Mouse (Mus musculus): ENCODE measurements at regions not wholly inside any gene's neighbourhood (a gene's known extent, or its start where the extent isn't known, plus 50 kb on each side); places are given as distances from the start of the nearest gene placed in this dataset.

DNA sequence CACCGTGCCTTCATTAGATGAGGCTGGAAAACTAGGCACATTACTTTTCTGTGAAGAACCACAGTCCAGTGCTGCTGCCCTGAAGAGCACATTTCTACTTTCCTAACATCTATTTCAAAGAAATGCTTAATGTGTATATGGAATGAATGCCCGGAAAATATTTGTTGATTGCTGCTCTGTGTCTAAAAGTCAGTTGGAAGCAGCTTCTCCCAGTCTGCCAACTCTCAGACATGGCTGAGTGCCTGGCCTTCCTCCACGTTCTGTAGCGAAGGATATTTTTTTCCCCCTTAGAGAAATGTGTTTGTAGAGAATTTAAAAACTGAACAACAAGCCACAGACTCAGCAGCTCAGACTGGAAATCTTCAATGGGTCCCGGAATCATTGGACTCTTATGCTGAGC, 576.4 kb upstream of the Arid1b start:
- DNase-seq (ENCODE audit: low spot score), result no peak

DNA sequence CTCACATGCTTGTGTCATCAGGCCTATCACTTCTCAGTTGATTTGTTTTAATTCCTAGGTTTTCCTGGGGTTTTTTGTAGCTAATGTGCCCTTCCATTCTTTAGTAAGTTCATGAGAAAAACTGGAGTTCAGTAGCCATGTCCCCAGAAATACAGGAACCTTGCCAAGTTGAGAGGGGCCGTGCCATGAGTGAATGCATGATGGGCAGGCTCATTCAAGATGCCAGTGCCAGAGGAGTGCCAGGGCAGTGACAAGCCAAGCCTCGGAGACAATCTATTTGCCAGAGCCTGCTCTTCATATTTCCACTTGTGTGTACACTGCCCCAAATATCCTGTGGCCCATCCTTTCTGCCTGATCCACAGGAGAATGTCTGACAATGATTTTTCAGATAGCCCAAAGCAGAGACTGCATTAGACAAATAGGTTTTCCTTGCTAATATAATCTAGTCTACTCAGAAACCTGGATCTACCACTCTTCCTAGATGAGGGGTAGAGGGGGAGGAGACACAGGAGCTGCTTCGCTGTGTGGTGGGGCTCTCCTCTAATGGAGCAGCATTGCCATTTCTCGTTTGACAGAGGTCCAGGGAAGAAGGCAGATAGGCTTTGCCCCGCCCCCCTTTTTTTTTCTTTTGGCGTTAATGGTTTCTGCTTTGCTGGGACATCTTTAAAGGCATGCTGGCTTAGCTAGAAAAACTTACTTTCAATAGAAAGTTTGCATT, 569.5 kb upstream of the Arid1b start:
- no peak for DNase-seq (ENCODE audit: low spot score)

DNA sequence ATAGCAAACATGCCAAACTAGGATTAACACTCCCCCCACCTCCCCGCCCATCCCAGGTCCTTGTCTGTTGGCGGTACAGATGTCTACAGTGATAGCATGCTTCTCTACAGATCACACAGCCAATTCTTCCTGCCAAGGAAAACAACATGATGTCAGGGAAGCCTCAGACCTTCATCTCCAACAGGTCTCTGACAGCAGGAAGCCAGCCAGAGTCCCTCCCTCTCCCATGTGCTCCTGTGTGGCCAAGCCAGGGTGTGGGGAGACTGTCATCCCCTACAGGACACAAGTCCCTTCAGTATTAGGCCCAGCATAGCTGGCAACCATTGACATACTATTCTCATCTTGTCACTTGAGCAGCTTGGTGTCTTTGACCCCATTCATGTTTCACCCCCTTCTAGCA, 568.8 kb upstream of the Arid1b start:
- DNase-seq (ENCODE audit: low spot score), result no peak

DNA sequence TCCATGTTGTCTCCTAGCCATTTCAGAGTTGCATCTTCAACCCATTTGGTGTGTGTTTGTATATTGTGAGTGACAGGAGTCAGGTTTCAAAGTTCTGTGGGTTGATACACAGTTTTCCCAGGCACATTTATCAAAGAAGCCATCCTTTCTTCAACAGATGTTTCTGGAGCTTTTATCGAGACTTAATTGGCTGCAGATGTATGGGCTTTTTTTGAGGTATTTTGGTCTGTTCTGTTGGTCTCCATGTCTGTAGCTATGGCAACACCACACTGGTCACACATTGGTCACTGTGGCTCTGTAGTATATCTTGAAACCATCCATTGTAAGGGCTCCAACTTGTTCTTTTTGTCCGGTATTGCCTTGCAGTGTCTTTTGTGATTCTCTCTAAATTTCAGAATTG, 565.1 kb upstream of the Arid1b start:
- no peak for DNase-seq (ENCODE audit: low spot score)

DNA sequence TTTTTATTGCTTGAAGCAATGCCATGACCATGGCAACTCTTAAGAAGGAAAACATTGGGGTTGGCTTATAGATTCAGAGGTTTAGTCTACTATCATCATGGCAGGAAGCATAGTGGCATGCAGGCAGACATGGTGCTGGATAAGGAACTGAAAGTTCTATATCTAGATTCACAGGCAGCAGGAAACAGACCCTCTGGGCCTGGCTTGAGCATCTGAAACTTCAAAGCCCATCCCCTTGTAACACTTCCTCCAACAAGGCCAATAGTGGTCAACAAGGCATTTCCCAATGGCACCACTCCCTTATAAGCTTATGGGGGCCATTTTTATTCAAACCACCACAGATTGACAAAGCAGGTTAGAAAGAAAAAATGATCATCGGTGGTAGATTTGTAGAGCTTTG, 548.5 kb upstream of the Arid1b start:
- DNase-seq (ENCODE audit: low spot score), result no peak

DNA sequence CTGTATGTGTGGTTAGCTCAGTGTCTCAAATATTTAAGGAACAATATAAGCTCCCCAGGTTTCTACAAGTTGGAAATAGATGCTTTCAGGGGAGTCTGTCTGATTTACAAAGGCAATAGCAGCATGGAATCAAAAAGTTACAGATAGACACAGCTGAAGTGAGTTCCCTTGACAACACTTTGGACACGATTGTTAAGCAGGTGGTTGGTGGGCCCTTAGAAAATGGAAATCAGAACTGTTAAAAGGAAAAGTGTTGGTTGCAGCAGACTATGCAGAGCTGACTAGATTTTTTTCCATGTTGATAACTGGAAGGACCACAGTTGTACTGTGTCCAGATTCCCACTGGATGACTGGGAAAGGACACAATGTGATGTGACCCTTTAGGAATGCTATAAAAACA, 536.6 kb upstream of the Arid1b start:
- DNase-seq (ENCODE audit: low spot score), result no peak

DNA sequence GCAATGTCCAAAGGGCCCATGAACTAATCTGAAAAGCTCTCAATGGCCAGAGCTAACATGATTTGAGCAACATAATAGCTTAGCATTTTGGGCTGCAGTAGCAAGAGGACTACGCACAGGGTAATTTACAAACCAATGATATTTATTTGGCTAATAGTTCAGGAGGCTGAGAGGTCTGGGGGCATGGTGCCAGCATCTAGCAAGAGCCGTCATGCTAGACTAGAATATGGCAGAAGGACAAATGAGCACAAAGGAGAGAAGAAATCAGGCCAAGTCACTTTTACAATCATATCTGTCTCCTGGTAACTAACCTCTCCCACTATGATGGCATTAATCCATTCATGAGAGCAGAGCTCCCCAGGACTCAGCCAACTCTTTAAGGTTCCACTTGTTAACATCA, 532.6 kb upstream of the Arid1b start:
- no peak for DNase-seq (ENCODE audit: low spot score)

DNA sequence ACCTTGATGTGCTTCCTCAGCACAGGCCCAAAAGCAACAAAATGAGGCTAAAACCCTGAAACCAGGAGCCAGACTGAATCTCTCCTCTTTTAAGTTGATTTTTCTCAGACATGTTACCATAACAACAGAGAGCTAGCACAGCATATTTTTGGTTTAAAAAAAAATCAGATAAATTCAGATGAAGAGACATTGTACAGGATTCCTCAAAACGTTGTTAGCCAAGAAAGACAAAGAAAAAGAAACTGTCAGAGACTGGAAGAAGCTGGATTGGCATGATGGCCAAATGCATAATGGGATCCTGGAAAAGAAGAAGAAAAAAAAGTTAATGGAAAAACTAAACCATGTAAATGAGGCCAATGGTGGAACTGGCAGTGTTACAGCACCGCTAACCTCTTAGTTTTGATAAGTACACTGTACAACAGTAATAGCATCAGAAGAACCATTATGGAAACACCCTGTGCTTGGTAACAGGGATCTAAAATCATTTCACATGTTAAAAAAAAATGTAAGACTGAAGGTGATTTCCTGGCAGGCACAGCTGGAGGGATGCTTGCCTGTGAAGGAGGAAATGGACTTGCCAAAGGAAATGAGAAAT, 529.7 kb upstream of the Arid1b start:
- no peak for DNase-seq (ENCODE audit: low spot score)

DNA sequence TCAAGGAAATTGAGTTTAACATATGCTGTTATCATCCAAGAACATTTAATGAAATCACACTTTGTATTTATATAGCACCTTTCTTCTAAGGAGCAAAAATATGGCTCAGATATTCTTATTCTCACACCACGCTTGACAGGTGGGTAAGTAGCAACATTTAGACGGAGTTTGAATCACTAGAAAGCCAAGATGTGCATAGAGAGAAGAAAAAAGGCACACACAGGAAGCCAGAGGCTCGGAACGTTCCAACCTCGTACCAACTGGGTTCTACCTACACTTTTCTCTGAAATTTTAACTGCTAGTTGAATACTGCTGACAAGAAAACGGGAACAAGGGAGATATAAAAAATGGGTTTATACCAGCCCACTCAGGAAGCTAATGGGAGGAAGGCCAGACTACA, 528.4 kb upstream of the Arid1b start:
- DNase-seq (ENCODE audit: low spot score), result no peak

DNA sequence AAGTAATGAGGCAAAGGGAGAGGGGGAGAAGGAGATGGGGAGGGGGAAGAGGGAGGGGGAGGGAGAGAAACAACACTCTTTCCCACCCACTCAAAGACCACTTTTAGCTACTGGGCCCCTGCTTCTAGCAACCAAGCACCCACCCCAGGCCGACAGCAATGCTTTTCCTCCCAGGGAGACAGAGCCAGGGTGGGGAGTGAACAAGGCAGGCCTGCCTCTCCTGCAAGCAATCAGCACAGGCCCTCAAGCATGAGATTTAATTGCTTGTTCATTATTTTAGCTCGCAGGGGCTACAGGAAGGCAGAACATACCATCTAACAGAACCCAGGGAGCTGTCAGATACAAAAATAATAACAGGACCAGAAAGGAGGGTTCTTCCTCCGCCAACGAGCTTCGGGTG, 521.7 kb upstream of the Arid1b start:
- DNase-seq (ENCODE audit: low spot score), result no peak

DNA sequence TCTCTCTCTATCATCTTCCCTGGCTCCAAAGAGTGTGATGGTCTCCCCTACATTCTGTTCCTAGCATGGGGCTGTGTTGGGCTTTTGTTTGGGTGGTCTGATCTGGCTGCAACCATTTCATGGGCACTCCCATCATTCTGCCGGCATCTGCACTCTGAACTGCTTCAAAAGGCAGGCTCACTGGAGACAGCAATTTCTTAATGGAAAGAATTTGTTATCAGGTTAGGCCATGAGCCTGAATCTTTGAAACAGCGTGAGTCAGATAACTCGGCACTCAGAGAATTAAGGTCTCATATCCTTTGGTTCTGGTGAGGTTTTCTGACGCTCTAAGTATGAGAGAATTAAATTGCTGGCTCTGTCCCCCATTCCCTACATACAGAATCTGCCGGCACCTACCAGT, 519.8 kb upstream of the Arid1b start:
- no peak for DNase-seq (ENCODE audit: low spot score)

DNA sequence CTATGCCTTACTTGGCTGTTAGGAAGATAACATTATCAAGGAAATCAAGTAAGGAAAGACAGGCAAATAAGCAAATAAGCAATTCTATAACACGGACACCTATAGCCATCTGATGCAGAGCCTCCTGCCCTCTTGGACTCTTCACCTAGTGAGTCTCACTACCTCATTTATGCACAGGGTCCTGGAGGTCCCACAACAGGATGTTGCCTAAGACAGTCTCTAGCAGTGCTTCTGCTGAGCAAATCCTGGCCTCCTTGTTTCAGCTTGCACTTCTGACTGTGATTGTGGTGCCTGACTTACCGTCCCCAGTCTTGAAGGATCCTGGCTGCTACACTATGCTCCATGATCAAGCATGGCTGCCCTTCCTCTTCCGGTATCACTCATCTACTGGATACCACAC, 518.5 kb upstream of the Arid1b start:
- no peak for DNase-seq (ENCODE audit: low spot score)

DNA sequence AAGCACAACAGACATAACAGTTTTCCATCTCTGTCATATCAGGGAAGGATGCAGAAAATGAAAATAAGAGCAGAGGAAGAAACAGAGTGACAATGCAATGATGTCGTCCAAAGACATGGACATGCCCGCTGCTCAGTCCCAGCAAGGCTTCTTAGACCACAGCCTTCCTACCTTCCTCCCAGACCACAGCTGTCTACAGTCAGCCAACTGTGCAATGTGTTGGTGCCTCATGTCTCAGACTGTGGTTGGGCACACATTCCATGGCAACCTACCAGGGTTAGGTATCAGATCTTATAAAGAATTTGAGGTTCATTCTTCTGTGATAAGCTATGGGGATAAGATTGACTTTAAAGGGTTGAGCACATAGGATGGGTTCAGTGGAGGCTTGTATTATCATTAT, 499.7 kb upstream of the Arid1b start:
- no peak for DNase-seq (ENCODE audit: low spot score)

DNA sequence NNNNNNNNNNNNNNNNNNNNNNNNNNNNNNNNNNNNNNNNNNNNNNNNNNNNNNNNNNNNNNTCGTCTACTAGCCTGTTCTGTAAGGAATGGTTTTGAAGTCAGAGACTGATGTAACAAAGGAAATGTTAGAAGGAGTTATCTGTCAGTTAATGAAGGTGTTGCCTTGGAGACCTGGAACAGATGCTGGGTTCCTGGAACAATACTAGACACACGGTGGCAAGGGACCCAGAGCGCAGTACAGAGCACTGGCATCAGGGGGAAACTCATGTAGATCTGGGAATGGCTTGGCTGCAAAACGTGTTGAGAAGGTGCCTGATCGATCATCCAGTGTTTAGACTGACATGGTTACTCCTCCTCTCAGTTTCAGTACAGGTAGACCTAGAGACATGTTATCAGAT, 493.6 kb upstream of the Arid1b start:
- no peak for DNase-seq (ENCODE audit: low spot score)

DNA sequence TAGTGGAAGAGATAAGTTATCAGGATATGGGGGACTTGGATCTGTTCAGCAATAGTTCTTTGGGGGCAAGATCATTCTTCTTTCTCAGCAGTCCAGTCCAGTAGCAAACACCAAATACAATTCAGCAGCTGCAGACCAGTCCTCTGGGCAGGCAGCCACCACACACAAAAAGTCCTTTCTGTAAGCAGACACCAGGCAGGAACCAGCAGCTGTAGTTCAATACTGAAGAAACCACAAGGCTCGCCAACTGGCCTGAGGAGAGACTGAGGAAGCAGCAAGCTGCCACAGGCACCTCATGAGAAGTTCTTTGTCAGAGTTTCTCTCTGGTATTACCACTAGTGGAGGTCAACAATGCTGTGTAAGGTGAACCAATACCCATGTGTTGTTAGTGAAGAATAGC, 493.1 kb upstream of the Arid1b start:
- DNase-seq (ENCODE audit: low spot score), result no peak

DNA sequence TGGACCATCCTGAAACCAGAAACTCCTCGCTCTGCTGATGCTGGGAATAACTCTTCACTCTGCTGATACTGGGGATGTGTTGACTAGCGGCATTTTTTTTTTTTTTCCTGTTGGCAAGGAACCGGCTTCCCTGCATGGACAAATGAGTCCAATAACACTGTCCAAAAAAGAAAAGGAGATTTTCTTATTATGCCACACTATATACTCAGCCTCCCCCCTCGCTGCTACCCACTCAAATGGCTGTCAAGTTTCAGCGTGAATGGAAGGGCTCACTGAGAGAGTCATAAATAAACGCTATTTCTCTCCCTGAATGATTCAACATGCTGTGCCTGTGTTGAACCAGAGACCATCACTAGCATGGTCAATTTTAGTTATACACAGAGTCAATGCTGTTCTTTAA, 489.2 kb upstream of the Arid1b start:
- no peak for DNase-seq (ENCODE audit: low spot score)

DNA sequence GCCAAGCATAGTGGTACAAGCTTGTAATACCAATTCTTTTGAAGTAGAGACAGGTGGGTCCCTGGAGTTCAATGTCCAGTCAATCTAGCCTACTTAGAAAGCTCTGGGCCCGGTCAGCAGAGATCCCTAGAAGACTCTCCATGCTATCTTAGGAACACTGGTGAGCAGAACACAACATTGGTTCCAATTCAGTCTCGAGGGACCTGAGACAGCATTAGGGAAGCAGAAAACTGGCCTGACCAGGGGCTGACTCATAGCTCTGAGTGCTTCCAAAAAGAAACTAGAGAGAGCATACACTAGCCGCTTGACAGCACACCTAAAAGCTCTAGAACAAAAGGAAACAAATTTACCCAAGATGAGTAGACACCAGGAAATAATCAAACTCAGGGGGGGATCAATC, 484.6 kb upstream of the Arid1b start:
- peak; percentile 53 for DNase-seq (ENCODE audit: low spot score)

DNA sequence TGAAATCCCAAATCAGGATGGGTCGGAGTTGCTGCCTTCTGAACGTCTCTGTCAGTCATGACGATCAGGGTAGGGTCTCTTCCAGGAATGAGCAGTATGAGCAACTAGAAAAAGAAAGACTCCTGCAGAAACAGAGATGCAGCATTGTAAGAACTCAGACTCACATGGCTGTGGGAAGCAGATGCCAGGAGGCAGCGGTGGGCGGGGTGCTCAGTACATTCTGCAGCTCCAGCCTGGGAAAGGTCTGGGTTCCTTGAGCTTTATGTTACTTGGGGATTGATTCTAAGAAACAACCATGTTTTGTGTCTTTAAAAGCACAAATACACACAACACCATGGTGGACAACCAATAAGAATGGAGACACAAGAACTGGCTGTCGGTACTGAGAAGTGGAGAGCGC, 478.0 kb upstream of the Arid1b start:
- DNase-seq (ENCODE audit: low spot score), result no peak

DNA sequence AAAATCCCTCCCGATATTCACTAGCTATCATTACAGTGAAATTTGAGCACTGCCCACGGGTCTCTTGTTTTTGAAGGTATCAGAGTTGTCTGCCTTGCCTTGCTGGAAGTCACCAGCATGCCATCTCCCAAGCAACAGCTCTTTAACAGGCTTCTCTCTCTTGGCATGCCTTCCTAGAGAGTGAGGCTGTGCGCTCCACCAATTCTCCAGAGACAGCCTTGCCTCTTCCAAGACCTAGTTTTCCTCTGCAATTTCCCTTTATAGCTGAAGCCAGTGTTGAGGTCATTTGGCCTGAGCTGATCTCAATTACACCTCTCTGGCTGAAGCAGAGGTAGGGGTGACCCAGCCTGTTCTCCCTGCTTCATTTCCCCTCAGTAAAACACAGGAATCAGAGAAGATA, 477.3 kb upstream of the Arid1b start:
- peak; percentile 17 for DNase-seq (ENCODE audit: low spot score)

DNA sequence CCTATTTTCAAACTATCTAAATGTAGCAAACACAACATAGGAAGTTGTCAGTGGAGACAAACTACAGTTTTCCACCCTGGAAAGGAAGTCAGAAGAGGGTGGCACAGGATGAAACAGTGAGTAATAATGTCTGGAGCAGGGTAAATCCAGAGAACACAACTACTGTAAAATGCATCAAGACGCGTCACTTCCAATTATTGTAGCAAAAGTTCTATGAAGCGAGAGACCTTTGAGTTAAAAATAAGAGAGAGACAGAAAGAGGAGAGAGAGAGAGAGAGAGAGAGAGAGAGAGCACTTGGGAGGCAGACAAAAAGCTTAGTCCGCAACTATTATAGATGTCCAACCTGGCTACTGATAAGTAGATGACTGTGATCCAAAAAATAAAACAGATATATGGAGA, 473.1 kb upstream of the Arid1b start:
- no peak for DNase-seq (ENCODE audit: low spot score)

DNA sequence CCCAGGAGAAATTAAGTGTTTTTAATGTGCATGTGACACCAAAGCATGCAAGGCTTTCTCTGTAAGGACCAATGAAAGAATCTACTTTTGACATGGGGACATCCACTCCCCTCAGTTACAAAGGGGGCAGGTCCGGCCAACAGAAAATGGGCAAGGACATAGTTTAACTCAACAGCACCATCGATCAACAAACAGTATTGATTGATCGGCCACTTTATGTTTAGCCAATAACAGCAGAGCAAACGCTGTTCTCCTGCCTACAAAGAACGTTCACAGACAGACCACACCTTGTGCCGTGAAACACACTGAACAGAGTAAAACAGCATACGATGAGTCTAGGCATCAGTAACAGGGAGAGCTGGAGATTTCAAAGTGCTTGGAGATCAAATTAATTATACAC, 467.7 kb upstream of the Arid1b start:
- no peak for DNase-seq (ENCODE audit: low spot score)

DNA sequence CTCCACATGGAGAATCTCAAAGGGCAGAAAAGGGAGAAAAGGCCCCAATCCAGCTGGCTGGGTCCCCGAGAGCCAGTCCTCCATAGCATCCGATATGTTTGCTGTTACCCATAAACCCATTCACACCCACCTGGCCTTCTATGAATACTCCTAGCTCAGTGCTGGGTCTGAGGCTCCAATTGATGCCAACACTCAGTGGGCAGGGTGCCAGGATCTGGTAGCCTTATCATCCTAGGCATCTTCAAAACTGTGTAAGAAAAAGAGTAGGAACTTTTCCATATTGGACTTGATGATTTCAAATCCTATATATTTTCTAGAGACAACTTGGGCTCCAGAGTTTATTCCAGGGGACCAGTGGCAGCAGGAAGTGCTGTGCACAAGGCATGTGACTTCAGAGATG, 462.0 kb upstream of the Arid1b start:
- DNase-seq (ENCODE audit: low spot score), result no peak

DNA sequence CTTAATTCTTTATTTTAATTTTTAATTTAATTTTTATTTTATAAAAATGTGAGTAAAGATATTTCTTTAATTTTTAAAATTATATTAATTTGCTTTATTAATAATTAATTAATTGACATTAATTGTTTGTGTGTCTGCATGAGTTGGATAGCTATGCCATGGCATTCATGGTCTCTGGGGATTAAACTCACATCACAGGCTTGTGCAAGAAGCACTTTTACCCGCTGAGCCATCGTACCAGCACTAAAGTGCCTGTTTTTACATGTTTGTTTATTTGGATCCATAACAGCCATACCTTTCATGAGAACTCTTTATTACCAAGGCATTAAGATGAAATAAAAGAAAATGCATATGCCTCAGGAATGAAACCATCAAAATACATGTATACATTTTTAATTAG, 453.7 kb upstream of the Arid1b start:
- no peak for DNase-seq (ENCODE audit: low spot score)
